Mouse (Mus musculus) kidney, adult 11 months (tissue): Measurements from ENCODE around the gene Tex28.
A peak's percentile ranks its signal among the peaks of the same experiment; 100 is the strongest.
"Not testable (repeated sequence)": the region's sequence is repeated elsewhere in the genome, so short reads cannot be mapped to it uniquely, and the experiment has no call there.

Experiments used
- DNase-seq: peaks from one replicate; pipeline ENCODE4 v3.0.0; 2022

Tex28 gene

GRCm38 (mm10) chrX:74167738-74168137, at the start of gene Tex28:
Gene Tex28, minus strand, starts transcription at chrX:74167838.
- DNase-seq: no peak

GRCm38 (mm10) chrX:74203556-74203955, 35.9 kb upstream of the Tex28 start:
- no peak for DNase-seq

GRCm38 (mm10) chrX:74176959-74177358, 9.3 kb upstream of the Tex28 start, which contains the start of gene Tktl1:
Gene Tktl1, plus strand, starts transcription at chrX:74177259.
- DNase-seq: no peak

GRCm38 (mm10) chrX:74135263-74135662, 32.4 kb downstream of the Tex28 start, which contains the start of gene Mecp2:
Gene Mecp2, minus strand, starts transcription at chrX:74135363.
- DNase-seq: not testable (repeated sequence)

- no peak for DNase-seq
Observed at GRCm38 (mm10) chrX:74127164-74127563, 40.5 kb downstream of the Tex28 start, which contains the start of gene Opn1mw. Gene Opn1mw, plus strand, starts transcription at chrX:74127464.

GRCm38 (mm10) chrX:74124975-74125374, 42.7 kb downstream of the Tex28 start:
- no peak for DNase-seq

GRCm38 (mm10) chrX:74115511-74115910, 52.1 kb downstream of the Tex28 start:
- peak; percentile 65 for DNase-seq

- DNase-seq: no peak
Observed at GRCm38 (mm10) chrX:74114036-74114435, 53.6 kb downstream of the Tex28 start.

- no peak for DNase-seq
Observed at GRCm38 (mm10) chrX:74108747-74109146, 58.9 kb downstream of the Tex28 start.

GRCm38 (mm10) chrX:74105916-74106315, 61.7 kb downstream of the Tex28 start:
- DNase-seq: no peak

GRCm38 (mm10) chrX:74103457-74104188, 64.0 kb downstream of the Tex28 start:
- no peak for DNase-seq
